Mouse (Mus musculus) myocyte (in vitro differentiated cells): ENCODE measurements at regions not wholly inside any gene's neighbourhood (a gene's known extent, or its start where the extent isn't known, plus 50 kb on each side); places are given as distances from the start of the nearest gene placed in this dataset.

ENCODE experiments used
- H3K27me3 ChIP-seq: one replicate; pipeline ENCODE4 v1.6.1; 2011; ENCODE audit not compliant: control insufficient read depth, insufficient read depth, insufficient read length
- H3K36me3 ChIP-seq: one replicate; pipeline ENCODE4 v1.6.1; 2011; ENCODE audit not compliant: control insufficient read depth, insufficient read depth
- H3K4me2 ChIP-seq: one replicate; pipeline ENCODE4 v1.6.1; 2011; ENCODE audit warnings: low read depth, control low read depth
- H3K4me3 ChIP-seq: one replicate; pipeline ENCODE4 v1.5.1; 2011; ENCODE audit warnings: mild to moderate bottlenecking, control low read depth, moderate library complexity
- H3K79me2 ChIP-seq: one replicate; pipeline ENCODE4 v1.6.1; 2011; ENCODE audit not compliant: control insufficient read depth, insufficient read depth
- H3ac ChIP-seq: one replicate; pipeline ENCODE4 v1.6.1; 2011; ENCODE audit not compliant: control insufficient read depth, insufficient read length
- CEBPB ChIP-seq: IDR thresholded peaks from 2 replicates; pipeline ENCODE4 v1.6.1; 2011; ENCODE audit warnings: mild to moderate bottlenecking, moderate library complexity; ENCODE audit not compliant: poor library complexity, insufficient read depth, severe bottlenecking
- E2F4 ChIP-seq: IDR thresholded peaks from one replicate; pipeline ENCODE4 v1.6.1; 2011; ENCODE audit warnings: mild to moderate bottlenecking, control low read depth, moderate library complexity; ENCODE audit not compliant: insufficient read depth
- MAX ChIP-seq: IDR thresholded peaks from one replicate; pipeline ENCODE4 v1.6.1; 2011; ENCODE audit warnings: low read depth, mild to moderate bottlenecking, control low read depth
- MYOD1 ChIP-seq, 3 experiments: IDR thresholded peaks; one replicate each; pipeline ENCODE4 v1.6.1; 2011; ENCODE audit warnings: control low read depth in 2 of 3, low read depth in 2 of 3, mild to moderate bottlenecking in 2 of 3, moderate library complexity in 1 of 3; ENCODE audit not compliant: insufficient read length in 2 of 3, control insufficient read depth in 1 of 3
- MYOG ChIP-seq, 3 experiments: IDR thresholded peaks; one replicate each; pipeline ENCODE4 v1.6.1; 2011; ENCODE audit warnings: control low read depth in 2 of 3, low read depth in 2 of 3, mild to moderate bottlenecking in 2 of 3; ENCODE audit not compliant: insufficient read length in 2 of 3, control insufficient read depth in 1 of 3, insufficient read depth in 1 of 3
- POLR2A ChIP-seq: IDR thresholded peaks from one replicate; pipeline ENCODE4 v1.6.1; 2011; ENCODE audit warnings: low read depth, mild to moderate bottlenecking, control low read depth, moderate library complexity; ENCODE audit not compliant: insufficient read length
- POLR2AphosphoS2 ChIP-seq: IDR thresholded peaks from one replicate; pipeline ENCODE4 v1.6.1; 2011; ENCODE audit warnings: low read depth, control low read depth; ENCODE audit not compliant: insufficient read length
- REST ChIP-seq: IDR thresholded peaks from one replicate; pipeline ENCODE4 v1.6.1; 2011; ENCODE audit warnings: mild to moderate bottlenecking, control low read depth, moderate library complexity; ENCODE audit not compliant: insufficient read depth, insufficient read length
- SRF ChIP-seq: IDR thresholded peaks from one replicate; pipeline ENCODE4 v1.6.1; 2011; ENCODE audit warnings: low read depth; ENCODE audit not compliant: control insufficient read depth, insufficient read length
- TCF12 ChIP-seq: IDR thresholded peaks from one replicate; pipeline ENCODE4 v1.6.1; 2011; ENCODE audit warnings: mild to moderate bottlenecking, control low read depth; ENCODE audit not compliant: poor library complexity, insufficient read depth, severe bottlenecking
- TCF3 ChIP-seq: IDR thresholded peaks from one replicate; pipeline ENCODE4 v1.6.1; 2011; ENCODE audit warnings: low read depth, control low read depth; ENCODE audit not compliant: insufficient read length
- USF1 ChIP-seq: IDR thresholded peaks from one replicate; pipeline ENCODE4 v1.6.1; 2011; ENCODE audit warnings: low read depth, mild to moderate bottlenecking, control low read depth, moderate library complexity

GRCm38 (mm10) chr4:89062384-89062783, 74.5 kb upstream of the Mtap start:
- Histone ChIP-seq H3K4me2 (peak overlapping the region; percentile 63), H3K27me3 (no peaks in the 10 kb centered on the region), H3K36me3 (no peaks in the 10 kb centered on the region), H3K79me2 (no peaks in the 10 kb centered on the region), H3K4me3 (no peak overlapping the region), H3ac (no peak overlapping the region)
- TF ChIP-seq MYOG (IDR thresholded peaks at IDR 0.05; ENCODE audit: control insufficient read depth in 1 of 3, insufficient read depth in 1 of 3, insufficient read length in 2 of 3, low read depth in 2 of 3) (no peak), MYOD1 (IDR thresholded peaks at IDR 0.05; ENCODE audit: control insufficient read depth in 1 of 3, insufficient read length in 2 of 3, low read depth in 2 of 3) (no peak), SRF (no peak), MAX (no peak), CEBPB (no peak), REST (no peak), POLR2AphosphoS2 (no peak), TCF3 (no peak), TCF12 (no peak), E2F4 (no peak), POLR2A (no peak), USF1 (no peak)

- no peaks in the 10 kb centered on the region for H3K27me3 ChIP-seq
- no peak overlapping the region for H3K4me3 ChIP-seq
- peak overlapping the region; percentile 63 for H3K4me2 ChIP-seq
- no peaks in the 10 kb centered on the region for H3K36me3 ChIP-seq
- TF ChIP-seq MYOG (IDR thresholded peaks at IDR 0.05; ENCODE audit: control insufficient read depth in 1 of 3, insufficient read depth in 1 of 3, insufficient read length in 2 of 3, low read depth in 2 of 3) (no peak), CEBPB (0 out of 2 replicates have a peak, but pooled peaks have one; percentile 29)
- no peaks in the 10 kb centered on the region for H3K79me2 ChIP-seq
- H3ac ChIP-seq: no peak overlapping the region
These were observed 75.3 kb upstream of the Mtap start for GRCm38 (mm10) chr4:89061619-89062018.

- H3K36me3 ChIP-seq: no peaks in the 10 kb centered on the region
- no peak overlapping the region for H3K4me3 ChIP-seq
- no peak overlapping the region for H3ac ChIP-seq
- peak overlapping the region; percentile 62 for H3K4me2 ChIP-seq
- no peaks in the 10 kb centered on the region for H3K79me2 ChIP-seq
- TF ChIP-seq POLR2A (no peak), TCF3 (no peak), MAX (no peak), SRF (no peak), POLR2AphosphoS2 (no peak), MYOG (IDR thresholded peaks at IDR 0.05; ENCODE audit: control insufficient read depth in 1 of 3, insufficient read depth in 1 of 3, insufficient read length in 2 of 3, low read depth in 2 of 3) (no peak), TCF12 (no peak), CEBPB (no peak), E2F4 (no peak), MYOD1 (IDR thresholded peaks at IDR 0.05; ENCODE audit: control insufficient read depth in 1 of 3, insufficient read length in 2 of 3, low read depth in 2 of 3) (no peak), REST (no peak), USF1 (no peak)
- H3K27me3 ChIP-seq: no peaks in the 10 kb centered on the region
These were observed 79.3 kb upstream of the Mtap start for GRCm38 (mm10) chr4:89057573-89057972.

GRCm38 (mm10) chr4:89057135-89057534, 79.8 kb upstream of the Mtap start:
- Histone ChIP-seq H3K36me3 (no peaks in the 10 kb centered on the region), H3ac (no peak overlapping the region), H3K4me2 (peak overlapping the region; percentile 62), H3K27me3 (no peaks in the 10 kb centered on the region), H3K4me3 (no peak overlapping the region), H3K79me2 (no peaks in the 10 kb centered on the region)
- TF ChIP-seq REST (no peak), POLR2AphosphoS2 (no peak), MAX (no peak), TCF3 (no peak), USF1 (no peak), CEBPB (no peak), SRF (no peak), TCF12 (no peak), MYOG (IDR thresholded peaks at IDR 0.05; ENCODE audit: control insufficient read depth in 1 of 3, insufficient read depth in 1 of 3, insufficient read length in 2 of 3, low read depth in 2 of 3) (no peak), MYOD1 (IDR thresholded peaks at IDR 0.05; ENCODE audit: control insufficient read depth in 1 of 3, insufficient read length in 2 of 3, low read depth in 2 of 3) (no peak), POLR2A (no peak), E2F4 (no peak)

GRCm38 (mm10) chr4:89055969-89056368, 81.0 kb upstream of the Mtap start:
- Histone ChIP-seq H3K4me3 (no peak overlapping the region), H3K36me3 (no peaks in the 10 kb centered on the region), H3K4me2 (peak overlapping the region; percentile 62), H3K27me3 (no peaks in the 10 kb centered on the region), H3K79me2 (no peaks in the 10 kb centered on the region), H3ac (no peak overlapping the region)
- TF ChIP-seq CEBPB (peak; percentile 83), TCF3 (no peak)

- no peaks in the 10 kb centered on the region for H3K79me2 ChIP-seq
- no peak overlapping the region for H3K4me3 ChIP-seq
- TF ChIP-seq SRF (no peak), MYOD1 (IDR thresholded peaks at IDR 0.05; ENCODE audit: control insufficient read depth in 1 of 3, insufficient read length in 2 of 3, low read depth in 2 of 3) (no peak), TCF3 (no peak), POLR2A (no peak), REST (no peak), POLR2AphosphoS2 (no peak), USF1 (no peak), MYOG (IDR thresholded peaks at IDR 0.05; ENCODE audit: control insufficient read depth in 1 of 3, insufficient read depth in 1 of 3, insufficient read length in 2 of 3, low read depth in 2 of 3) (no peak), CEBPB (no peak), TCF12 (no peak), E2F4 (no peak), MAX (no peak)
- H3K4me2 ChIP-seq: peak overlapping the region; percentile 61
- no peaks in the 10 kb centered on the region for H3K36me3 ChIP-seq
- H3K27me3 ChIP-seq: no peaks in the 10 kb centered on the region
- H3ac ChIP-seq: no peak overlapping the region
These were observed 83.3 kb upstream of the Mtap start for GRCm38 (mm10) chr4:89053606-89054005.
